Mouse (Mus musculus) heart, embryonic 14.5 days (tissue): ENCODE measurements around the gene F2r. TPM values are rescaled to one million over a fixed set of nuclear protein-coding genes. Genes with fewer than 3 reads are reported as not detected.

Source experiments
- ATAC-seq: fragments of 200-750 bp; cut with Nextera tagmentation; 2 replicates; pipeline ENCODE4 v1.8.0; 2017; ENCODE audit warnings: low read depth, moderate TSS enrichment; ENCODE audit not compliant: insufficient number of reproducible peaks, insufficient read depth, low FRiP score
- H3K27ac ChIP-seq, 2 experiments: fragments of 200-500 bp in 1 of 2; fragments of 300-500 bp in 1 of 2; sonication (generic) in 1 of 2; replicated peaks in 1 of 2; 2 replicates each; pipeline ENCODE4 v1.5.1; 2012 to 2014; ENCODE audit warnings: low read depth in 2 of 2, low read length in 2 of 2, control low read depth in 1 of 2, mild to moderate bottlenecking in 1 of 2, mixed read lengths in 1 of 2; ENCODE audit not compliant: control insufficient read depth in 1 of 2, insufficient read depth in 1 of 2
- H3K27me3 ChIP-seq: fragments of 300-500 bp; sonication (generic); 2 replicates; pipeline ENCODE4 v1.6.1; 2014; ENCODE audit warnings: mild to moderate bottlenecking, low read length, control low read depth; ENCODE audit not compliant: control insufficient read depth, insufficient read depth
- H3K36me3 ChIP-seq: fragments of 300-500 bp; sonication (generic); 2 replicates; pipeline ENCODE4 v1.6.1; 2014; ENCODE audit warnings: mild to moderate bottlenecking, control low read depth, low read length, mixed read lengths; ENCODE audit not compliant: control insufficient read depth, insufficient read depth
- H3K4me1 ChIP-seq, 2 experiments: fragments of 200-500 bp in 1 of 2; fragments of 300-500 bp in 1 of 2; sonication (generic) in 1 of 2; 2 replicates each; pipeline ENCODE4 v1.6.1; 2012 to 2014; ENCODE audit warnings: low read length in 2 of 2, control low read depth in 1 of 2, mixed read lengths in 1 of 2; ENCODE audit not compliant: control insufficient read depth in 2 of 2, insufficient read depth in 2 of 2
- H3K4me2 ChIP-seq: fragments of 300-500 bp; sonication (generic); 2 replicates; pipeline ENCODE4 v1.6.1; 2014; ENCODE audit warnings: mild to moderate bottlenecking, low read length
- H3K4me3 ChIP-seq, 2 experiments: fragments of 200-500 bp in 1 of 2; fragments of 300-500 bp in 1 of 2; sonication (generic) in 1 of 2; 2 replicates each; pipeline ENCODE4 v1.5.1; 2012 to 2014; ENCODE audit warnings: low read length in 2 of 2, mild to moderate bottlenecking in 2 of 2, control low read depth in 1 of 2, low read depth in 1 of 2, moderate library complexity in 1 of 2; ENCODE audit not compliant: control insufficient read depth in 1 of 2, insufficient read depth in 1 of 2
- H3K9ac ChIP-seq: fragments of 300-500 bp; sonication (generic); 2 replicates; pipeline ENCODE4 v1.6.1; 2014; ENCODE audit warnings: mild to moderate bottlenecking, low read length
- H3K9me3 ChIP-seq: fragments of 300-500 bp; sonication (generic); 2 replicates; pipeline ENCODE4 v1.6.1; 2016; ENCODE audit warnings: low read length, control low read depth; ENCODE audit not compliant: control insufficient read depth
- whole genome bisulfite sequencing: fragments of 180-500 bp; shearing (Covaris S2); extraction: QIAGEN DNeasy Blood & Tissue Kit; methylation state at CpG from one replicate; pipeline ENCODE4 v1.1.7; 2014; 5-methylcytosine and 5-hydroxymethylcytosine counted together
- polyA plus RNA-seq: library from polyadenylated mRNA; unstranded; fragments of >200 nt; fragmentation: Nextera tagmentation; extraction: Ambion mirVana; gene quantifications from 2 replicates; pipeline ENCODE4 v1.2.1, GENCODE M21; 2014

Gene F2r
- polyA plus RNA-seq, 1 experiment from 2014 or later, result 133 TPM

GRCm38 (mm10) chr13:95608416-95609087 lies 9.7 kb downstream of the F2r start:
- Histone ChIP-seq H3K4me1 (peaks cover 16 to 63% of the 10 kb centered on the region in 2 experiments), H3K36me3 (peaks cover 49% of the 10 kb centered on the region), H3K27me3 (no peaks in the 10 kb centered on the region), H3K4me3 (no peak overlapping the region), H3K27ac (no peak overlapping the region), H3K9me3 (peaks cover 6% of the 10 kb centered on the region; the same call in 1 of the 2 replicates), H3K9ac (no peak overlapping the region), H3K4me2 (no peak overlapping the region)
- no peak for ATAC-seq
- WGBS, result 72% methylated on average over 6 of the region's 6 CpGs

GRCm38 (mm10) chr13:95607019-95607418 lies 11.3 kb downstream of the F2r start:
- no peak overlapping the region for H3K9ac ChIP-seq
- H3K27ac ChIP-seq, result 0 out of 4 replicates have a peak overlapping the region, but pooled peaks of 1 of the 2 experiments have one; percentile 3
- peaks cover 13 to 52% of the 10 kb centered on the region in 2 experiments for H3K4me1 ChIP-seq
- H3K36me3 ChIP-seq, result peaks cover 55% of the 10 kb centered on the region
- no peak overlapping the region for H3K4me2 ChIP-seq
- no peaks in the 10 kb centered on the region for H3K27me3 ChIP-seq
- H3K9me3 ChIP-seq, result peaks cover 6% of the 10 kb centered on the region; the same call in 1 of the 2 replicates
- H3K4me3 ChIP-seq, result no peak overlapping the region
- 72% methylated on average over 8 of the region's 8 CpGs for WGBS
- ATAC-seq, result no peak

- Histone ChIP-seq H3K9ac (no peak overlapping the region), H3K27me3 (no peaks in the 10 kb centered on the region), H3K27ac (no peak overlapping the region), H3K4me2 (no peak overlapping the region), H3K4me1 (peaks cover 4 to 29% of the 10 kb centered on the region in 2 experiments), H3K36me3 (peaks cover 60% of the 10 kb centered on the region), H3K9me3 (peaks cover 6% of the 10 kb centered on the region; the same call in 1 of the 2 replicates), H3K4me3 (no peak overlapping the region)
- ATAC-seq, result no peak
- 94% methylated on average over 25 of the region's 25 CpGs for WGBS
Observed at GRCm38 (mm10) chr13:95604288-95604687, 14.0 kb downstream of the F2r start.

- Histone ChIP-seq H3K9me3 (no peaks in the 10 kb centered on the region), H3K27me3 (no peaks in the 10 kb centered on the region), H3K9ac (no peak overlapping the region), H3K27ac (no peak overlapping the region), H3K4me3 (no peak overlapping the region), H3K4me1 (peaks cover 3 to 5% of the 10 kb centered on the region in 2 experiments; a peak in 2 of 4 replicates), H3K36me3 (peaks cover 42% of the 10 kb centered on the region), H3K4me2 (no peak overlapping the region)
- 75% methylated on average over 3 of the region's 3 CpGs for WGBS
- no peak for ATAC-seq
Observed at GRCm38 (mm10) chr13:95599833-95600359, 18.4 kb downstream of the F2r start.

GRCm38 (mm10) chr13:95598232-95598920 lies 19.9 kb downstream of the F2r start:
- ATAC-seq, result no peak
- Histone ChIP-seq H3K4me3 (no peak overlapping the region), H3K27me3 (no peaks in the 10 kb centered on the region), H3K27ac (0 out of 4 replicates have a peak overlapping the region, but pooled peaks of 1 of the 2 experiments have one; percentile 28), H3K36me3 (peaks cover 27% of the 10 kb centered on the region), H3K9ac (no peak overlapping the region), H3K4me1 (peaks cover 3 to 5% of the 10 kb centered on the region in 2 experiments; a peak in 2 of 4 replicates), H3K4me2 (no peak overlapping the region), H3K9me3 (no peaks in the 10 kb centered on the region)
- WGBS, result 77% methylated on average over 18 of the region's 18 CpGs

- no peaks in the 10 kb centered on the region for H3K9me3 ChIP-seq
- 94% methylated on average over 10 of the region's 10 CpGs for WGBS
- peaks cover 7 to 9% of the 10 kb centered on the region in 2 experiments; a peak in 3 of 4 replicates for H3K4me1 ChIP-seq
- no peaks in the 10 kb centered on the region for H3K27me3 ChIP-seq
- peaks cover 19% of the 10 kb centered on the region for H3K36me3 ChIP-seq
- H3K27ac ChIP-seq, result no peak overlapping the region
- no peak overlapping the region for H3K4me3 ChIP-seq
- ATAC-seq, result no peak
- H3K9ac ChIP-seq, result no peak overlapping the region
- no peak overlapping the region for H3K4me2 ChIP-seq
Observed at GRCm38 (mm10) chr13:95597578-95597977, 20.7 kb downstream of the F2r start.

GRCm38 (mm10) chr13:95596689-95597088 lies 21.6 kb downstream of the F2r start:
- Histone ChIP-seq H3K9me3 (no peaks in the 10 kb centered on the region), H3K36me3 (peaks cover 13% of the 10 kb centered on the region), H3K4me3 (no peak overlapping the region), H3K4me1 (peaks cover 7 to 9% of the 10 kb centered on the region in 2 experiments; a peak in 3 of 4 replicates), H3K27ac (no peak overlapping the region), H3K27me3 (no peaks in the 10 kb centered on the region), H3K4me2 (no peak overlapping the region), H3K9ac (no peak overlapping the region)
- ATAC-seq, result no peak
- 90% methylated on average over 7 of the region's 7 CpGs for WGBS
